Mouse (Mus musculus): ENCODE data around the gene Auts2.

Auts2 gene

DNA sequence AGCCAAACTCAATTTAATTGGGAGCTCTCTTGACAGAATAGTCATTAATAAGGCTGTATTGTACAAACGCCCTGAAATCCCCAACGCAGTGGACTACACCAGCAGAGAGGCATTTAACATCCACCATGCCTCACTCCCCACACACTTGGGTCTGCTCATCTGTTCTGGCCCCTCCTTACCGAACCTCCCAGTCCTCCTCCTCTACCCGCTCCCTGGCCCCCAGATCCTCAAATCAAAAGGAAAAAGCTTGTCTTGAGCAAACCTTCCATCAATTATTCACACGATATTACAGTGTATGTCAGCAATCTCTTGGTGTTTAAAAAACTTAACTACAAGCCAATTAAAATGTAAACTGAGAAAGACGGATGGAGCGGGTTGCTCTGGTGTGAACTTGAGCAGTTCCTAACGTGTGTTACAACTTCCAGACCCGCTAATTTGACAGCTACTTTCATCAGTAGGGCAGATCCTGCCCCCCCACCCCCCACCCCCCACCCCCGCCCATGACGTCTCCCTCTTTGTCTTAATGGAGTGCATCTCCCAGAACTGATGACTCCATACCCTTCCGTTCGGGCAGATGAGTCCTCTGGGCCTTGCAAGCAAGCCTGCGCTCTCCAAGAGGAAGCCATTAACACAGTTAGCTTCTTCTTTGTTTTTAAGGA, 703.4 kb downstream of the Auts2 start:
- no peak for DNase-seq (ENCODE audit: low spot score in 2 of 2)

GRCm38 (mm10) chr5:131839023-131839422, 704.1 kb downstream of the Auts2 start:
- DNase-seq (ENCODE audit: low spot score in 2 of 2), result no peak

GRCm38 (mm10) chr5:131838064-131838463, 705.1 kb downstream of the Auts2 start:
- DNase-seq (ENCODE audit: low spot score in 2 of 2), result no peak

GRCm38 (mm10) chr5:131836014-131836735, 707.0 kb downstream of the Auts2 start:
- DNase-seq (ENCODE audit: low spot score in 2 of 2), result no peak

- DNase-seq (ENCODE audit: low spot score in 2 of 2), result no peak
Measured at GRCm38 (mm10) chr5:131832891-131833876, 710.0 kb downstream of the Auts2 start.

GRCm38 (mm10) chr5:131830111-131830510, 713.0 kb downstream of the Auts2 start:
- DNase-seq (ENCODE audit: low spot score in 2 of 2), result no peak

DNA sequence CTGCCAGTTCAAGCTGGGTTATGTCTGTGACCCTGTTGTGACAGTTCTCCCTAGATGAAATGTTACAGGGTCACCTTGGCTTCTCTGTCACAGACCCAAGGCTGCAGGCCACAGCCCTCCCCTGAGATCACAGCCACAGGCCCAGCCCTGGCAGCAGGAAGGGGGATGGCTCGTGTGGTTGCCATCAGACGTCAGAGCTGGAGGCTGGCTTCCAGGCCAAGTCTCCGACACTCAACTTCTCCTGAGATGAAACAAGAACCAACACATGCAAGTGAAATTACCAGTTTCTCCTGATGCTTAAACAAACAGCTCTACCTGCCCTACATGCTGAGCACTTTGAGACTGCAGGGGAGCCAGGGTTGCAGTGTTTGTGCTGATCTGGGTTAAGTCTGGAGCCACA, 713.9 kb downstream of the Auts2 start:
- DNase-seq (ENCODE audit: low spot score in 2 of 2), result peak; percentile 55 to 56

GRCm38 (mm10) chr5:131828607-131829006, 714.5 kb downstream of the Auts2 start:
- DNase-seq (ENCODE audit: low spot score in 2 of 2), result no peak

- peak in 1 of 2 experiments; percentile 39 for DNase-seq (ENCODE audit: low spot score in 2 of 2)
Measured at GRCm38 (mm10) chr5:131826362-131827261, 716.5 kb downstream of the Auts2 start.

- no peak for DNase-seq (ENCODE audit: low spot score in 2 of 2)
Measured at GRCm38 (mm10) chr5:131825421-131825820, 717.7 kb downstream of the Auts2 start.

DNA sequence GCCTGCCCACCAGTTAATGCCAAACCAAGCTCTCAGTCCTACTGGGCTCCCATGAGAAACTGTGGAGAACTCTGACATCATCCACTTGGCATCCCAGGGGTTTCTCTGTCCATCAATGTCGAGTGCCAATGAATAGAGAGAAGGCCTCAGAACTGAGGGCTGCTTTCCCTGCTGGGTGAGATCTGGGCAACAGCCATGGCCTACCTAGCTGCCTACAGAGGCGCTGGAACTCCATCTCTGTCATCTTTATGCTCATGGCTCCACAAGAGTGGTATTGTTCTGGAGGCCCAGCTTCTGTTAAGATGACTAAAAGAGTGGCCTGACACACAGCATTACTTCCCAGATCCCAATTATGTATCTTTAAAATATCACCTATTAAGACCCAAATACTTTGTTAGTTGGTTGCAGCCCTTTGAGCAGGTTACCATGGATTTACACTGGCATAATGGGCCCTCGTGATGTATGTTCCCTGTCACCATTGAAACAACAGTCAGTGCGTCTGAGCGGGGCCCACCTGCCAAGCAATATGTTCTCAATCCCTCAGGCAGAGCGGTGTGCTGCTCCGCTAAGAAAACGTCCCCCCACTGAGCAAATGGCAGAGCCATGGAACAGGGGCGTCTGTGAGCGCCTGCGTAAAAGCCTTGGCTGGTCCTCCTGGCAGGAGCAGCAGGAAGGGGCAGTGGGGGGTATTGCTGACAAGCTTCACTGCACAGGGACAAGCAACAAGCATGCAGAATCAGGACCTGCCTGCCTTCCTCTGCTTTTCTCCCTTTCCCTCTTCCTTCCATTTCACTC, 718.8 kb downstream of the Auts2 start:
- no peak for DNase-seq (ENCODE audit: low spot score in 2 of 2)

DNA sequence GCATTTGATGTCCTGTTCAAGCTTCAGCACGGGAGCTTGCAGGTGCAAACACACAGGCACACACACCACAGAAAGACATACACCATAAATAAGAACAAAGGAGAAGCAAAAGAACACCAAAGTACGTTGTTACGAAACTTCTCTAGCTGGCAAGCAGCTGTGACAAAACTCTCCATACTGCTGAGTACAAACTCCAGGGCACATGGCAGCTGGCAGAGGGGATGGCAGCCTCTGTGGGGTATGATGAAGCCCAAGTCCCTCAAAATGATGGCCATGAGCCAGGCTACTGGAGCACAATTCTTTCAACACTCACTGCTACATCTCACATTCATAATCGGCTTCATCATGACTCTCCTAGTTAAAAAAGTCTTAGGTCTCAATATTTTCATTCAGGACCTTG, 721.7 kb downstream of the Auts2 start:
- no peak for DNase-seq (ENCODE audit: low spot score in 2 of 2)

GRCm38 (mm10) chr5:131819251-131819691, 723.9 kb downstream of the Auts2 start:
- no peak for DNase-seq (ENCODE audit: low spot score in 2 of 2)

GRCm38 (mm10) chr5:131815498-131815897, 727.6 kb downstream of the Auts2 start:
- DNase-seq (ENCODE audit: low spot score in 2 of 2), result no peak

DNA sequence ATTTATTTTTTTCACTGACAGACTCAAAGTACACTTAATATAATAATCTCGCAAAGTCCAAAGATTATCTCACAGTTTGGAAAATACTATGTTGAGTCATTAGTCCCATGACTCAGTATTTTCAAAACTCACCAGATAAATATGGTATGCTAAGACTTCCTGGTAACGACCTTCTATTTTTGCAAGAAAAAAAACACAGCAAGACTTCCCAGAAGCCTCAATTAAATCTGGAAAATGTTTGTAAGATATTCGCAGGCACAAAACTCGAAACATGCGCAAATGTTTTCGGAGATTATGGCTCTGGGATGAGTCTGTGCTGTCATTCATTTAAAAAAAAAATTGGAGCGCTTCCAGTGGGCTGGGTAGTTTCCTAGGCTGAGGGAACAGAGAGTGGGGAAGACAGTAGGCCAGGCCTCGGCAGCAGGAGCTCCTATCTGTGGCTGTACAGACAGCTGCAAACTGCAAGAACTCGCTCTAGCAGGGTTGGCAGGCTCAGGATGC, 728.6 kb downstream of the Auts2 start:
- peak; percentile 19 to 56 for DNase-seq (ENCODE audit: low spot score in 2 of 2)

DNA sequence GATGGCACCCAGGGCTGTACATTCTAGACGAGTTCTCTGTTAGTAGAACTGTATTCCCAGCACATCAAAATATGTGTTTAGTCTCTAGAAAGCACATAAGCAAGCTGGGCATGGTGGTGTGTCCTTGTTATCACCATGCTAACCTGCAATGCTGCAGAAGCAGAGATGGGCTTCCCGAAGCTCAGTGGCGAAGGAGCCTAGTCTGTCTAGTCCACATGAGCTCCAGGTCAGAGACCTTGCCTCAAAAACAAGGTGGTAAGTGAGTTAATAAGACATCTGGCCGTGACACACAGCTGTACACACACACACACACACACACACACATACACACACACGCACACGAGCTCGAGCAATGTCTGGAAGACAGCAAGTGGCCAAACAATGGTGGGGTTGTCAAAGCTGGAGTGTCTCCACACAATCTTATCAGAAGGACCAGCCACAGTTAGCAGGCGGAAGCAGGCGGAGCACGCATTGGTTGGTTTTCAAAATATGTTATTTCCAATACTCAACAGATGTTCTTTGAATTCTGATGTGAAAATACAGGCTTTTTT, 729.1 kb downstream of the Auts2 start:
- DNase-seq (ENCODE audit: low spot score in 2 of 2), result peak; percentile 17 to 24

GRCm38 (mm10) chr5:131813331-131813781, 729.8 kb downstream of the Auts2 start:
- DNase-seq (ENCODE audit: low spot score in 2 of 2), result peak in 1 of 2 experiments; percentile 24

GRCm38 (mm10) chr5:131812483-131813063, 730.6 kb downstream of the Auts2 start:
- DNase-seq (ENCODE audit: low spot score in 2 of 2), result no peak

DNA sequence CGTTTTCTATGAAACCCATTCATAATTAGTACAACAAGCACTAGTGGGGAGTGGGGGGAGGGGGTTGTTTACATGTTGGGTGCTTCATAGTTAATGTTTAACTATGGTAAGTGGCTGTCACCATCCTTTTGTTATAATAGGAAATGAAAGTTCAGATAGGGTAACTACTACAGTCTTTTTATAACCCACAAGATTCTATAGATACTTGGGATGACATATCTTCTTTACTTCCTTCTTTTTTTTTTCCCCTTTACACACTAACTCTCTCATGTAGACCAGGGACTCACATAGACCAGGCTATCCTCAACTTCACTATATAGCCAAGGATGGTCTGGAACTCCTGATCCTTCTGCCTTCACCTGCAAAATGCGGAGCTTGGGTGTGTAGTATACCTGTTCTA, 736.8 kb downstream of the Auts2 start:
- DNase-seq (ENCODE audit: low spot score in 2 of 2), result no peak

All from urinary bladder, adult 18-20 months (tissue).